Mouse (Mus musculus) layer of hippocampus, adult 2 months (tissue): Measurements from ENCODE around the gene Antxr2. TPM values are rescaled to one million over a fixed set of nuclear protein-coding genes. Genes with fewer than 3 reads are reported as not detected.

Experiments
- DNase-seq, 2 experiments: peaks; one replicate each; pipeline ENCODE4 v3.0.0; 2022; ENCODE audit warnings: low spot score in 2 of 2
- H3K27ac ChIP-seq: fragments of 200-600 bp; 2 replicates; pipeline ENCODE4 v1.8.1; 2022
- H3K4me3 ChIP-seq: fragments of 200-600 bp; 2 replicates; pipeline ENCODE4 v1.8.1; 2022; ENCODE audit warnings: mild to moderate bottlenecking
- CTCF ChIP-seq: fragments of 200-600 bp; conservative IDR thresholded peaks from 2 replicates; pipeline ENCODE4 v1.8.1; 2022; ENCODE audit warnings: antibody characterized with exemption, mild to moderate bottlenecking, moderate library complexity
- total RNA-seq, 2 experiments: library from RNA; stranded (reverse); gene quantifications; 2 replicates each; pipeline ENCODE4 v1.2.3; 2021

The Antxr2 gene
- total RNA-seq, 2 experiments from 2014 or later, result 1.9 to 2.0 TPM

GRCm38 (mm10) chr5:97878871-97879270 lies 152.0 kb downstream of the Antxr2 start:
- no peak for DNase-seq
- H3K27ac ChIP-seq, result no peak overlapping the region
- no peak for TF ChIP-seq CTCF
- H3K4me3 ChIP-seq, result no peak overlapping the region

- H3K4me3 ChIP-seq, result no peak overlapping the region
- no peak for TF ChIP-seq CTCF
- H3K27ac ChIP-seq, result no peak overlapping the region
- DNase-seq, result no peak
Measured at GRCm38 (mm10) chr5:97878215-97878794, 152.5 kb downstream of the Antxr2 start.

- DNase-seq, result no peak
- Histone ChIP-seq H3K27ac (no peak overlapping the region), H3K4me3 (no peak overlapping the region)
- no peak for TF ChIP-seq CTCF
Measured at GRCm38 (mm10) chr5:97876895-97877294, 153.9 kb downstream of the Antxr2 start.

- DNase-seq, result no peak
- Histone ChIP-seq H3K4me3 (no peak overlapping the region), H3K27ac (no peak overlapping the region)
- no peak for TF ChIP-seq CTCF
Measured at GRCm38 (mm10) chr5:97867921-97868320, 162.9 kb downstream of the Antxr2 start.

- no peak for DNase-seq
- H3K4me3 ChIP-seq, result no peak overlapping the region
- TF ChIP-seq CTCF, result no peak
- no peak overlapping the region for H3K27ac ChIP-seq
Measured at GRCm38 (mm10) chr5:97866975-97867374, 163.9 kb downstream of the Antxr2 start.

- Histone ChIP-seq H3K27ac (no peak overlapping the region), H3K4me3 (no peak overlapping the region)
- TF ChIP-seq CTCF, result no peak
- no peak for DNase-seq
Measured at GRCm38 (mm10) chr5:97857101-97857500, 173.7 kb downstream of the Antxr2 start.

- Histone ChIP-seq H3K27ac (no peak overlapping the region), H3K4me3 (no peak overlapping the region)
- TF ChIP-seq CTCF, result no peak
- no peak for DNase-seq
Measured at GRCm38 (mm10) chr5:97851981-97852748, 178.7 kb downstream of the Antxr2 start.

GRCm38 (mm10) chr5:97847204-97847895 lies 183.5 kb downstream of the Antxr2 start:
- TF ChIP-seq CTCF, result no peak
- H3K27ac ChIP-seq, result no peak overlapping the region
- H3K4me3 ChIP-seq, result no peak overlapping the region
- no peak for DNase-seq

- Histone ChIP-seq H3K27ac (no peak overlapping the region), H3K4me3 (no peak overlapping the region)
- no peak for TF ChIP-seq CTCF
- no peak for DNase-seq
Measured at GRCm38 (mm10) chr5:97846503-97846902, 184.3 kb downstream of the Antxr2 start.

GRCm38 (mm10) chr5:97842016-97842415 lies 188.8 kb downstream of the Antxr2 start:
- H3K4me3 ChIP-seq, result no peak overlapping the region
- no peak for TF ChIP-seq CTCF
- H3K27ac ChIP-seq, result no peak overlapping the region
- no peak for DNase-seq

- H3K27ac ChIP-seq, result no peak overlapping the region
- H3K4me3 ChIP-seq, result no peak overlapping the region
- no peak for TF ChIP-seq CTCF
- no peak for DNase-seq
Measured at GRCm38 (mm10) chr5:97839924-97840279, 190.9 kb downstream of the Antxr2 start.

GRCm38 (mm10) chr5:97839271-97839923 lies 191.4 kb downstream of the Antxr2 start:
- H3K27ac ChIP-seq, result no peak overlapping the region
- DNase-seq, result no peak
- no peak for TF ChIP-seq CTCF
- H3K4me3 ChIP-seq, result no peak overlapping the region

- H3K27ac ChIP-seq, result no peak overlapping the region
- no peak for DNase-seq
- no peak for TF ChIP-seq CTCF
Measured at GRCm38 (mm10) chr5:97837333-97837732, 193.5 kb downstream of the Antxr2 start.

More at GRCm38 (mm10) chr5:97837333-97837732, 193.5 kb downstream of the Antxr2 start:
- H3K4me3 ChIP-seq, result no peak overlapping the region
